In genomic region chr13:3768621-3769020, GRCm38 (mm10) we compare ENCODE assay signal across 17 mouse cellular contexts. TPM values are rescaled to one million over a fixed set of nuclear protein-coding genes. Genes with fewer than 3 reads are reported as not detected.
DNase-seq lines count a peak whose midpoint lies in the region; ATAC-seq and TF ChIP-seq lines count a peak whose summit lies in the region.
"Had no signal": no experiment of that assay in that cellular context is flagged by ENCODE, and none has a peak within 500 bp of the region (broad histone marks: within the 10 kb centered on the region; RNA-seq: fewer than 3 reads in every experiment).

No protein-coding gene starts in this region.

- no peak for TF ChIP-seq CTCF in kidney, postnatal 0 days (IDR thresholded peaks at IDR 0.05; ENCODE audit: low read depth)
- no peak for TF ChIP-seq CTCF in kidney, adult 2 months (conservative IDR thresholded peaks at IDR 0.05; ENCODE audit: insufficient read depth, insufficient read length, low read depth, low read length)
- TF ChIP-seq CTCF in lung, postnatal 0 days (IDR thresholded peaks at IDR 0.05), result no peak
- TF ChIP-seq CTCF in midbrain, postnatal 0 days (IDR thresholded peaks at IDR 0.05), result no peak

- no peak for TF ChIP-seq POLR2A in kidney, adult 2 months (IDR thresholded peaks at IDR 0.05; ENCODE audit: low read depth, low read length)

- no peak overlapping the region for H3K9ac ChIP-seq in kidney, postnatal 0 days (ENCODE audit: low read depth, low read length)
- no peak overlapping the region for H3K9ac ChIP-seq in lung, postnatal 0 days (replicated peaks; ENCODE audit: low read depth)
- H3K9ac ChIP-seq in midbrain, postnatal 0 days (replicated peaks; ENCODE audit: low read length, poor library complexity, severe bottlenecking), result no peak overlapping the region
- H3K9ac ChIP-seq: kidney, embryonic 15.5 days; limb, embryonic 12.5 days had no signal

- H3K27me3 ChIP-seq in kidney, postnatal 0 days (ENCODE audit: insufficient read depth, low read length), result no peaks in the 10 kb centered on the region
- no peaks in the 10 kb centered on the region for H3K27me3 ChIP-seq in kidney, adult 2 months (replicated peaks; ENCODE audit: control insufficient read depth, insufficient read depth, low read length)
- H3K27me3 ChIP-seq in lung, postnatal 0 days (replicated peaks; ENCODE audit: insufficient read depth, low read length), result no peaks in the 10 kb centered on the region
- no peaks in the 10 kb centered on the region for H3K27me3 ChIP-seq in midbrain, postnatal 0 days (ENCODE audit: insufficient read depth, low read length)
- H3K27me3 ChIP-seq: kidney, embryonic 15.5 days; limb, embryonic 12.5 days had no signal

- H3K4me2 ChIP-seq in kidney, postnatal 0 days (ENCODE audit: low read length), result no peak overlapping the region
- no peak overlapping the region for H3K4me2 ChIP-seq in lung, postnatal 0 days (replicated peaks; ENCODE audit: low read depth, low read length)
- H3K4me2 ChIP-seq in midbrain, postnatal 0 days (ENCODE audit: low read depth, low read length, poor library complexity, severe bottlenecking), result no peak overlapping the region
- H3K4me2 ChIP-seq: kidney, embryonic 15.5 days; limb, embryonic 12.5 days had no signal

- DNase-seq in kidney, postnatal 0 days (ENCODE audit: low spot score), result peak; percentile 28
- DNase-seq in kidney, adult 2 months, result no peak
- peak; percentile 65 for DNase-seq in 416B (ENCODE audit: low read depth)
- DNase-seq in adrenal gland, postnatal 36 days, result peak; percentile 42 to 47
- peak; percentile 62 for DNase-seq in lung, postnatal 0 days (ENCODE audit: low spot score)
- DNase-seq in midbrain, postnatal 0 days (ENCODE audit: low spot score), result no peak
- no peak for DNase-seq in thymus, postnatal 10 days (ENCODE audit: low spot score in 2 of 2)
- DNase-seq: embryo, embryonic 11 days; layer of hippocampus, postnatal 36 days; thymus, postnatal 36 days had no signal

- H3K9me3 ChIP-seq in kidney, postnatal 0 days (replicated peaks; ENCODE audit: low read length), result no peaks in the 10 kb centered on the region
- H3K9me3 ChIP-seq in lung, postnatal 0 days (ENCODE audit: low read length), result no peaks in the 10 kb centered on the region
- no peaks in the 10 kb centered on the region for H3K9me3 ChIP-seq in midbrain, postnatal 0 days (ENCODE audit: low read length)
- H3K9me3 ChIP-seq: hindbrain, embryonic 10.5 days; kidney, embryonic 15.5 days; limb, embryonic 12.5 days had no signal

- WGBS in kidney, postnatal 0 days, result 40% methylated on average over 3 of the region's 3 CpGs
- WGBS in kidney, adult 2 months, result 74% methylated on average over 3 of the region's 3 CpGs
- WGBS in lung, postnatal 0 days, result 44% methylated on average over 3 of the region's 3 CpGs
- 71% methylated on average over 3 of the region's 3 CpGs for WGBS in midbrain, postnatal 0 days

- H3K36me3 ChIP-seq in kidney, postnatal 0 days (ENCODE audit: insufficient read depth, low read length), result no peaks in the 10 kb centered on the region
- H3K36me3 ChIP-seq in kidney, adult 2 months (ENCODE audit: control insufficient read depth, insufficient read depth, low read length), result no peaks in the 10 kb centered on the region
- H3K36me3 ChIP-seq in lung, postnatal 0 days (ENCODE audit: insufficient read depth, low read length), result no peaks in the 10 kb centered on the region
- no peaks in the 10 kb centered on the region for H3K36me3 ChIP-seq in midbrain, postnatal 0 days (ENCODE audit: insufficient read depth, low read length)
- H3K36me3 ChIP-seq: hindbrain, embryonic 10.5 days; kidney, embryonic 15.5 days; limb, embryonic 12.5 days had no signal

- ATAC-seq in kidney, postnatal 0 days (replicated peaks; ENCODE audit: low FRiP score, low read depth), result no peak
- peak; percentile 25 for ATAC-seq in lung, postnatal 0 days
- no peak for ATAC-seq in midbrain, postnatal 0 days (ENCODE audit: low FRiP score)

- H3K4me1 ChIP-seq in kidney, postnatal 0 days (replicated peaks; ENCODE audit: insufficient read depth, low read length), result peaks cover 9% of the 10 kb centered on the region
- peaks cover 12% of the 10 kb centered on the region for H3K4me1 ChIP-seq in kidney, adult 2 months (ENCODE audit: control insufficient read depth, insufficient read depth, low read length)
- peaks cover 17% of the 10 kb centered on the region; the same call in 1 of the 2 replicates for H3K4me1 ChIP-seq in lung, postnatal 0 days (ENCODE audit: insufficient read depth, low read depth, low read length)
- no peaks in the 10 kb centered on the region for H3K4me1 ChIP-seq in midbrain, postnatal 0 days (ENCODE audit: insufficient read depth, low read length)

- no peak overlapping the region for H3K27ac ChIP-seq in kidney, postnatal 0 days
- no peak overlapping the region for H3K27ac ChIP-seq in kidney, adult 2 months (ENCODE audit: insufficient read depth, low read depth, low read length)
- 0 out of 2 replicates have a peak overlapping the region, but pooled peaks have one; percentile 20 for H3K27ac ChIP-seq in lung, postnatal 0 days (ENCODE audit: low read length)
- no peak overlapping the region for H3K27ac ChIP-seq in midbrain, postnatal 0 days (ENCODE audit: low read depth, low read length)
- H3K27ac ChIP-seq: hindbrain, embryonic 10.5 days; kidney, embryonic 15.5 days; limb, embryonic 12.5 days had no signal

- no peak overlapping the region for H3K4me3 ChIP-seq in kidney, postnatal 0 days (replicated peaks; ENCODE audit: low read depth, low read length)
- no peak overlapping the region for H3K4me3 ChIP-seq in kidney, adult 2 months (ENCODE audit: insufficient read depth, low read depth, low read length)
- H3K4me3 ChIP-seq in lung, postnatal 0 days (ENCODE audit: low read depth, low read length), result no peak overlapping the region
- no peak overlapping the region for H3K4me3 ChIP-seq in midbrain, postnatal 0 days (ENCODE audit: low read depth, low read length)
- H3K4me3 ChIP-seq: hindbrain, embryonic 10.5 days; kidney, embryonic 15.5 days; limb, embryonic 12.5 days; megakaryocyte, embryonic 14.5 days had no signal

- peak; percentile 81 for TF ChIP-seq EP300 in lung, postnatal 0 days (IDR thresholded peaks at IDR 0.05)

RNA-seq across cellular contexts. Expression of gene Calml3, which starts 35.5 kb away (rescaled TPM):
- polyA plus RNA-seq in kidney, postnatal 0 days (2015; fragmentation: Nextera tagmentation; extraction: Ambion mirVana), result 1.4 and 1.6 TPM in 2 replicates
- 1.7 and 2.5 TPM in 2 replicates for polyA plus RNA-seq in kidney, adult 2 months (2012; rRNA removed)
- total RNA-seq in adrenal gland, postnatal 36 days (2021), result under 1 TPM; 0.33 to 0.36 TPM
- polyA plus RNA-seq in lung, postnatal 0 days (2015; fragmentation: Nextera tagmentation; extraction: Ambion mirVana), result 0.19 and 0.21 TPM in 2 replicates
- total RNA-seq in midbrain, postnatal 0 days (2014; rRNA removed), result 0.44 TPM in 1 of 2 replicates, not detected in the other
- polyA plus RNA-seq in midbrain, postnatal 0 days (2015; fragmentation: Nextera tagmentation; extraction: Ambion mirVana), result not detected in 2 replicates
- total RNA-seq: heart, adult 18-20 months; layer of hippocampus, postnatal 36 days; monocyte, adult 5-6 weeks had no signal
- polyA plus RNA-seq: frontal cortex, adult 2 months had no signal

Comparison
In these comparisons a context has a peak if more than half of its experiments do, and no peak if none do; other contexts are left out.
1. DNase-seq: peak in kidney, postnatal 0 days (single experiment), 416B (single experiment), adrenal gland, postnatal 36 days (2 of 2) and lung, postnatal 0 days (single experiment); none in kidney, adult 2 months (single experiment), midbrain, postnatal 0 days (single experiment) and thymus, postnatal 10 days (0 of 2).